Mouse (Mus musculus): ENCODE measurements around the gene Lce3b.

Lce3b gene

DNA sequence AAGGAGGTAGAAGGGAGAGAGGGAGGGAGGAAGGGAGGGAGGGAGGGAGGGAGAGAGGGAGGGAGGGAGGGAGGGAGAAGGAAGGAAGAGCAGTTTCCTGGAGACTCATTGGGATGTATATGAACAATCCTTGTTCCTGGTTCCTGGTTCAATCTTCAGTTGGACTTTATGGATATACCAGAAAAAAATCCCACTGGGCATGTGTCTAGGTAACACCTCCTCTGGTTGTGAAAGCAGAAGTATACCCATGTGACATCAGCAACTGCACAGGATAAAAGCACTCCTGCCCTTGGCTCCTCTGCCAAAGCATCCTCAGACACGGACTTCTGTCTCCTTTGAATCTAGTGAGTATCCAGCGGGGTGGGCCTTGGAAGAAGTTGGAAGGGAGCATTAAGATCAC lies at the start of gene Lce3b:
Gene Lce3b (plus strand): TSS at position 301 of the 400 bp plus-strand sequence.
- DNase-seq (ENCODE audit: low read depth, low spot score), result no peak

DNA sequence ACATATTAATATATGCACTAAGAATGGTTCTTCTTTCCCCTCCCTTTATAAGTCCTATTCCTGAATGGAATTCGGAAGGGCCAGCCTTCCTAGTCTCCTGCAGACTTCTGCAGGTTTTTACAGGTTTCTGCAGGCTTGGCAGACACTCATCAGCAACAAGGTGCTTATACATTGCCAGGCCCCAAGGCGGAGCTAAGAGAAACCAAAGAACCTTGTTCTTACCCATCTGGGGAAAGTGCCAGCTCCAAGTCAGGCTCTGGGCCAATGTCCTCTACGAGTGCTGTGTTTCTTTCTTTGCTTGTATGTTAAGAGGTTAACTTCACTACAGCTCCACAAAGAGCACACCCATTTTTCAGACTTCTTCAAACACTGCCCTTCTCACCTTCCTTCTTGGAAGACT lies 38.7 kb upstream of the Lce3b start:
- no peak for DNase-seq (ENCODE audit: low read depth, low spot score)

DNA sequence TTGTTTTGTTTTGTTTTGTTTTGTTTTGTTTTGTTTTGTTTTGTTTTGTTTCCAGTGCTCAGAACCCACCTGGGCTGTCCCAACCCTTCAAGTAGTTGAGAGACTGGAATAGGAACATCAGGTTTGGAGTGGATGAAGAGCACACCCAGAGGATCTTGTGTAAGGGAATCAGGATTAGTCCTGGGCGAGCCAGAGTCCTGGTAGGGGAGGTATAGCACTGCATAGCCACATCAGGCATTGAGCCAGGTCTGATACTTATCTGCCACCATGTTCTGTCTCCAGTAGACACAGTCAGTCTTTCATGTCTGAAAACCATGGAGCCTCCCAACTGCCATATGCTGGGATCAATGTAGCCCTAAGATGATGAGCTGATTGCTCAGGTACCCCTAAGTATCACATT lies 38.3 kb upstream of the Lce3b start:
- no peak for DNase-seq (ENCODE audit: low read depth, low spot score)

DNA sequence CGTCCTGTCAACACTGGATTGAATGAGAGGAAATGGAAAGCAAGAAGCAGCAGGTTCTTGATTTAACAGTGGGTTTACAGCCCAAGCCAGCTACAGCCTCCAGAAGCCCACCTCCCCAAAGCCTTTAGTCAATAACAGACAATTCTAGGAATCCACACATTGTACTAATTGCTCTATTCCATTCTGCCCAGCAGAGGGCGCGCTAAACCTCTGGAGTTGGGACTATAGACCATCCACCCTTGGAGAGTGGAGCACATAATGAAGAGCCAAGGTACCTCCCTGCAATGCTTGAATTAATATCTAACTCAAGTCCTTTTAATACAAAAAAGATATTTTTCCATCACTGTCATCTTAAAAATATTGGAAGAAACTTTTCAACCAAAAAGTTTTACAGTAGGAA lies 29.8 kb upstream of the Lce3b start:
- DNase-seq (ENCODE audit: low read depth, low spot score), result peak; percentile 63

DNA sequence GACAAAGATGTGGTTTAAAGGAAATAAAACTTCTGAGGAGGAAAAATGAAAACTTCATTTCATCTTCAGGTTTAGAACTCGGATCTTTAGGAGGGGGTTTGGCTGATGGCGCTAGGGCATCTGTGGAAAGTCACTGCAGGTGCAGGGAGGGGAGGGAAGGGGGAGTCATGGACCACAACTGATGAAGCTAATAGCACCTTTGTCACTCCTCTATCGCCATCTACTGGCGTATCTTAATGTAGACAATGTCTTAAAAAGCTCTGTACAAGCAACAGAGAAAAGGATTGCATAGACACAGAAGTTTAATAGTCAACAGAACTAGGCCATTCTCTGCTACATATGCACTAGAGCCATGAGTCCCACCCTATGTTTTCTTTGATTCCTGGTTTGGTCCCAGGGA lies 29.1 kb upstream of the Lce3b start:
- peak; percentile 73 for DNase-seq (ENCODE audit: low read depth, low spot score)

DNA sequence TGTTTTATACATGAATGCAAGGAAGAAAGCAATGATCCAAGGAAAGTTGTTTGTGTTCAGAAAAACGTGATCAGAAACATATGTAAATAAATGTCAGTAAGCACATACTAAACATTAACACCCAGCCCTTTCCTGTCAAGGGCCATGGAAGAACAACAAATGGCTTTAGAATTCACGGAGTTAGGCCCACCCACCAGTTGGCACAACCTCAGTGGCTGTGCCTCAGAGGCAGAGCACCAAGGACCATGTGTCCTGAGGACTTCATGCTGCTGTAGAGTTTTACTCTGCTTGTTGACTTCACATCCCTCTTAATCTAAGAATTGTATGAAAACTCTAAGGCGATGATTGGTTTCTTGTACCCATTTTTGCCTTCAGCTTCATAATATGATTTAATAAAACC lies 27.6 kb upstream of the Lce3b start:
- DNase-seq (ENCODE audit: low read depth, low spot score), result no peak

DNA sequence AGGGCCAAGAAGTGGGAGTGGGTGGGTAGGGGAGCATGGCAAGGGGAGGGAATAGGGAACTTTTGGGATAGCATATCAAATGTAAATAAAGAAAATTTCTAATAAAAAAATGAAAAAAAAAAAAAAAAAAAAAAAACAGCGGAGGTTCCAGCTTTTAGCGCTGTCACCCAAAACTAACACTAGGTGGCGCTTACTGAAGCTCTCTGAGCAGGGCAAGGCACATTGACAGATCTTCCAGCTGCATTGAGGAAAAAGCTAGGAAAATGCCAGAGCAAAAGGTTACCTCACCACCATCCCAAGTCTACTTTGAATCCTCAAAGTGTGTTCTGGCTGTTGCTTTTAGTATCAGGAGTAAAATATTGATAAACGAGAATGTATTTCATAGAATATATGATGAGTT lies 25.2 kb upstream of the Lce3b start:
- peak; percentile 37 for DNase-seq (ENCODE audit: low read depth, low spot score)

DNA sequence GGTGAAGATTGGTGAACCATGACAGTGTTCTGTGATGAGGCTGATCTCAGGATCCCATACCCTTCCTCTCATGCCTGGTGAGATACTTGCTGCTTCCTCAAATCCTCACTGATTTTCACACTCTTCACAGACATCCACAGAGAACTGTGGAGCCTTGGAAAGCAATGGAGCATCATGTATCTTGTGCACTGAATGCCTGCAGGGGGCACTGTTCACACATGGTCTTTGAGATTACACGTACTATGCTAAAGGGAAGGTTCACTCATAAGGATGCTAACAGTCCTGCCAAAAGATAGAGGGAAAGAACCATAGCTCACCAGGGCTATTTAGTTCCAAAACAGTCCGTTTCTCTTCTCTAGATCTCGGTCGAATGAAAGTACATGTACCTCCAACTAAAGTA lies 12.4 kb upstream of the Lce3b start:
- DNase-seq (ENCODE audit: low read depth, low spot score), result peak; percentile 57

DNA sequence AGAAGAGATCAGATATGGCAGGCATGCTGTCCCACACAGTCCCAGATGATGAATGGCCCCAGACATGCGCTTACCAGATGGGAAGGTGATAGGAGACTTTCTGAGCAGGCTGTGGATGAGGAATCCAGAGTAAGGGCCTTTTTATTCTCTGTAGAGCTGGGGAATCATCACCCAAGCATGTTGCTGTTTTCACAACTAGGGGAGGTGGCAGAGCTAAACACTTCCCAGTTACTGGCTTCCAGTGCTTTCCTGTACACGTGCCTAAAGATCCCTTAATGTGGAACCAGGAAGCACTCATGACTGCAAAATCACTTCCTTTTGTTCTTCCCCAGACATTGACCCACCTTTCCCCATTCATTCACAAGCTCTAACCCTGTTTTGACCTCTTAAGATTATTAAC lies 6.6 kb upstream of the Lce3b start, which contains the start of gene Lce3a:
Gene Lce3a (minus strand): TSS at position 101 of the 400 bp plus-strand sequence.
- no peak for DNase-seq (ENCODE audit: low read depth, low spot score)

DNA sequence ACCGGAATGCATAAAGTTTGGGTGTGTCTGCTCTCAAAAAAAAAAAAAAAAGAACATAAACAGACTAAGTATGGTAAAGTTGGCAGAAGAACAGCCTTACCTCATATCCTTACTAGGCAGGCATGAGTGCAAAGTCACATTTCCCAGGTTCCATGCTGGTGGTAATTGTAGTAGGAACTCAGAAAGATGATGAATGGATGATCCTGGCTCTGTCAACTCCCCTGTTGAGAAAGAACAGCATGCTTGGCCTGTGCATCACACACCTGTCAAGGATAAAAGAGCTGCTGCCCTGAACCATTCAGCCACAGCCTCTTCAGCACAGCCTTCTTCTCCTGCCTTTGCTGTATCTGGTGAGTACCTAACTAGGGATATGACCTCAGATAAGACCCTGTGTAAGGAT lies 11.4 kb downstream of the Lce3b start, which contains the start of gene Lce3c:
Gene Lce3c (plus strand): TSS at position 301 of the 400 bp plus-strand sequence.
- no peak for DNase-seq (ENCODE audit: low read depth, low spot score)

DNA sequence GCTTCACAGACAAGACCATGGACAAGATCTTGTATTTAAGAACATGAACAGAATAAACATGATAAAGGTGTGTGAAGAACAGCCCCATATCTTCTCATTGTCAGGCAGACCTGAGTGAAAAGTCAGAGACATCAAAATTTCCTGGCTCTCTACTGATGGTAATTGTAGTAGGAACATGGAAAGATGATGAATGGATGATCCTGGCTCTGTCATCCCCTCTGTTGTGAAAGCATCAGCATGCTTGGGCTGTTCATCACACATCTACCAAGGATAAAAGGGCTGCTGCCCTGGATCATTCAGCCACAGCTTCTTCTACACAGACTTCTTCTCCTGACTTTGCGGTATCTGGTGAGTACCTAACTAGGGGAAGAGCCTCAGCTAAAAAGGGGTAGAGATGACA lies 24.3 kb downstream of the Lce3b start, which contains the start of gene Lce3d:
Gene Lce3d (plus strand): TSS at position 301 of the 400 bp plus-strand sequence.
- no peak for DNase-seq (ENCODE audit: low read depth, low spot score)

DNA sequence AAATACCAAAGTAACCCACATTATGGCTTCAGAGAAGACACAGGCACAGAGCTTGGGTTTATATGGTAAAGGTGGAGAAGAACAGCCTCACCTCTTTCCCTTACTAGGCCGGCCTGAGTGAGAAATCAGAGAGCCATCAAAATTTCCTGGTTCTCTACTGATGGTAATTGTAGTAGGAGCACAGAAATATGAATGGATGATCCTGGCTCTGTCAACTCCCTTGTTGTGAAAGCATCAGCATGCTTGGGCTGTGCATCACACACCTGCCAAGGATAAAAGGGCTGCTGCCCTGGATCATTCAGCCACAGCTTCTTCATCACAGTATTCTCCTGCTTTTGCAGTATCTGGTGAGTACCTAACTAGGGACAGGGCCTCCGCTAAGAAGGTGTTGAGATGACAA lies 34.0 kb downstream of the Lce3b start, which contains the start of gene Lce3e:
Gene Lce3e (plus strand): TSS at position 301 of the 400 bp plus-strand sequence.
- DNase-seq (ENCODE audit: low read depth, low spot score), result no peak

DNA sequence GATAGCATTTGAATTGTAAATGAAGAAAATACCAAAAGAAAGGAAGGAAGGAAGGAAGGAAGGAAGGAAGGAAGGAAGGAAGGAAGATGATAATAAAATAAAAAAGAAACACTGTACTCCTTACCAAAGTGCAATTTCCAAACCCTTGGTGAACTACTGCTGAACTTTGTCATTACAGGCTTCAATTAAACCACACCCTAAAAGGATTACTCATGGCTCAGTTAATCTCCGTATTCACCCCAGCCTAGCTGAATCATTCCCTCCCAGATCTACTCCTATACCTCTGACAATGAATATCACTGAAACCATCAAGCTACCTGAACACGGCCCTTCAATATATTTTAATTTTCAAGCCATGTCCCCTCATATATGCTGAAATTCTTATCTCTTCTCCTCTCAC lies 45.7 kb downstream of the Lce3b start:
- no peak for DNase-seq (ENCODE audit: low read depth, low spot score)

All from R1 (cell line).